Mouse (Mus musculus): ENCODE results near the gene Arap2.

The Arap2 gene

DNA sequence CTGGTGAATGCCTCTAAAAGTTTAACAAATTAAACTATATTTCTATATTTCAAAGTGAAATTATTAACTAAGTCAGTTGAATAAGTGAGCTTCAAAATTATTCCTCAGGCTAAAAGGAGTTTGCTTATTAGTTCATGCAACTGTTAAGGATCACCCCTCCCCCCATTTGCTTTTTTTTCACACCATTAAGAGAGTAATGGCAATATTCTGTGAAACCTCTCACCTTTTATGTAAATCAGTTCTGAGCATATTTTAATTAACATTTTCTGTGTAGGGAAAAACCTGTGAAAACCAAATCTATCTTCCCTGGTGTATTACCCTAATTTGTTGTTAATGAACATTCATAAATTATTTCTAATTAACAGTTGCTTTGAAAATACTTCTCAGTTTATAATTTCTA, 147.7 kb downstream of the Arap2 start:
- DNase-seq = no peak

- no peak for DNase-seq
Observed at GRCm38 (mm10) chr5:62611990-62612389, 154.0 kb downstream of the Arap2 start.

- DNase-seq = no peak
Observed at GRCm38 (mm10) chr5:62587348-62587747, 178.6 kb downstream of the Arap2 start.

- no peak for DNase-seq
Observed at GRCm38 (mm10) chr5:62582643-62583042, 183.3 kb downstream of the Arap2 start.

DNA sequence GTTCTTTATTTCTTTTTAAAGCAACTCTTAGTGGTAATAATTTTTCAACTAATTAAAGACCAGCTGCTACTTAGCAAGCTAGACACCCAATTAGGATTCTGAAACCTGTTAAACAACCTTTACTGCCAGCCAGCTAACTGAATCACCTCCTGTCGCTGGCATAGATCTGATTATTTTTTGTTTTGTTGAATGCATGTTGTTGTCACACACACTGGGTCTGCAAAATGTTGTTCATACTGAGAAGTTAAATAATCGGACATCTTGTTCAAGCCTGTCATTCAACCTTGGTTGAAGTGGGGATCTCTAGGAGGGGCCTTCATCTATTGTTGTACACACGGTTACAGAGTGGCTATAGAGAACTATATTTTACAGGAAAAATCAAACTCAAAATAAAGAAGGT, 184.3 kb downstream of the Arap2 start:
- no peak for DNase-seq

DNA sequence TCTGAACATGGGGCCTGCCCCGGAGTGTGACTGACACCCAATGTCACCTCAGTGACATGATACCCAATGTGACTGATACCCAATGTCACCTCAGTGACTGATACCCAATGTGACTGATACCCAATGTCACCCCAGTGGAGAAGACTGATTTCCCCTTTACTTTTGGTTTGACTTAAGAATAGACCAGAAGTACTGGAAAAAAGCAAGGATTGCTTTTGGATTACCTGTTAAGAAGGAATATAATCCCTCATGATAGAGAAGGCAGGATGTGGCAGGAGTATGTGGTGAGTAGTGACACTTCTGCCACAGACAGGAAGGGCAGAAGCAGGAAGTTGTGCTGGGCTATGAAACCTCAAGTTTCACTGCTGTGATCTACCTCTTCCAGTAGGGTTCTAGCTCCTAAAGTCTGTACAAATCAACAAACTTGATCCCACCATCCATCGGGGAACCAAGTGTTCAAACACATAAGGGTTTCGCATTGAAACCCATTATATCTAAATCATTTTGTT, 191.6 kb downstream of the Arap2 start:
- no peak for DNase-seq
